Comparison of ENCODE assay signal across 22 mouse cellular contexts in the genomic region with DNA sequence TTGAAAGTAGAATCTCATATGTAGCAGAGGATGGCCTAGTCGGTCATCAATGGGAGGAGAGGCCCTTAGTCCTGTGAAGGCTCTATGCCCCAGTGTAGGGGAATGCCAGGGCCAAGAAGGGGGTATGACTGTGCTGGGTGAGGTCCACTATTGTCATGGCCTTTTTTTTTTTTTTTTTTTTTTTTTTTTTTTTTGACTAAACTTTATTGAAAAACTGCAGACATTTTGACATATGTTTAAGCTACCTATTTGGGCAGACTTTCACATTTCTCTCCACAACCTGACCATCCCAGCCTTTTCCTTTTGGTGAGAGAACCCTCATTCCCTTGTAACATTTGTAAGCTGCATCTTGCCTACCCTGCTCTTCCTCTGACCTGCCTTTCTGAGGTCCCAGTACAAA. TPM values are rescaled to one million over a fixed set of nuclear protein-coding genes. Genes with fewer than 3 reads are reported as not detected.
DNase-seq lines count a peak whose midpoint lies in the region; ATAC-seq and TF ChIP-seq lines count a peak whose summit lies in the region.
"Had no signal": no experiment of that assay in that cellular context is flagged by ENCODE, and none has a peak within 500 bp of the region (broad histone marks: within the 10 kb centered on the region; RNA-seq: fewer than 3 reads in every experiment).

No protein-coding gene starts in this region.

- H3K27me3 ChIP-seq in testis, adult 2 months (ENCODE audit: control insufficient read depth, insufficient read depth, low read length) = no peaks in the 10 kb centered on the region
- no peaks in the 10 kb centered on the region for H3K27me3 ChIP-seq in stomach, embryonic 16.5 days (ENCODE audit: control insufficient read depth, insufficient read depth, low read length)
- no peaks in the 10 kb centered on the region for H3K27me3 ChIP-seq in midbrain, embryonic 14.5 days (ENCODE audit: control insufficient read depth, insufficient read depth, low read length)
- H3K27me3 ChIP-seq: embryonic facial prominence, embryonic 15.5 days; hindbrain, embryonic 15.5 days; Patski had no signal

- H3K9ac ChIP-seq in stomach, embryonic 16.5 days (ENCODE audit: low read length) = no peak overlapping the region
- H3K9ac ChIP-seq in midbrain, embryonic 14.5 days (replicated peaks; ENCODE audit: low read length) = no peak overlapping the region
- H3K9ac ChIP-seq: hindbrain, embryonic 15.5 days had no signal

- ATAC-seq in stomach, embryonic 16.5 days (ENCODE audit: insufficient read depth, low FRiP score) = no peak
- ATAC-seq in midbrain, embryonic 14.5 days (ENCODE audit: low FRiP score, low TSS enrichment) = no peak
- ATAC-seq: activated CD4-positive, CD25-positive, alpha-beta regulatory T cell, adult 4 months; forebrain, embryonic 16.5 days; inflammation-experienced regulatory T-cells, adult 6 months; Patski had no signal

- H3K4me2 ChIP-seq in stomach, embryonic 16.5 days (ENCODE audit: low read depth, low read length) = no peak overlapping the region
- no peak overlapping the region for H3K4me2 ChIP-seq in midbrain, embryonic 14.5 days (ENCODE audit: low read length)
- H3K4me2 ChIP-seq: embryonic facial prominence, embryonic 15.5 days; heart, embryonic 11.5 days; hindbrain, embryonic 15.5 days had no signal

- 88% methylated on average over 1 of the region's 1 CpGs for WGBS in stomach, embryonic 16.5 days
- WGBS in midbrain, embryonic 14.5 days = 93% methylated on average over 1 of the region's 1 CpGs

- no peaks in the 10 kb centered on the region for H3K4me1 ChIP-seq in testis, adult 2 months (ENCODE audit: control insufficient read depth, insufficient read depth, low read length)
- H3K4me1 ChIP-seq in stomach, embryonic 16.5 days (ENCODE audit: control insufficient read depth, insufficient read depth, low read length) = no peaks in the 10 kb centered on the region
- no peaks in the 10 kb centered on the region for H3K4me1 ChIP-seq in midbrain, embryonic 14.5 days (ENCODE audit: control insufficient read depth, insufficient read depth, low read length)
- H3K4me1 ChIP-seq: hindbrain, embryonic 15.5 days had no signal

- H3K36me3 ChIP-seq in testis, adult 2 months (ENCODE audit: control insufficient read depth, insufficient read depth, low read length) = peaks cover 3% of the 10 kb centered on the region
- peaks cover 21% of the 10 kb centered on the region; the same call in 1 of the 2 replicates for H3K36me3 ChIP-seq in stomach, embryonic 16.5 days (ENCODE audit: control insufficient read depth, insufficient read depth, low read length)
- peaks cover 63% of the 10 kb centered on the region for H3K36me3 ChIP-seq in midbrain, embryonic 14.5 days (ENCODE audit: control insufficient read depth, insufficient read depth, low read length)

- H3K4me3 ChIP-seq in testis, adult 2 months (ENCODE audit: control insufficient read depth, low read depth, low read length) = no peak overlapping the region
- no peak overlapping the region for H3K4me3 ChIP-seq in stomach, embryonic 16.5 days (replicated peaks; ENCODE audit: low read length)
- H3K4me3 ChIP-seq in midbrain, embryonic 14.5 days (replicated peaks; ENCODE audit: low read depth, low read length) = no peak overlapping the region
- H3K4me3 ChIP-seq: embryonic facial prominence, embryonic 15.5 days; erythroblast, embryonic 14.5 days; heart, adult 2 months; hindbrain, embryonic 15.5 days had no signal

- no peak for TF ChIP-seq POLR2A in testis, adult 2 months (IDR thresholded peaks at IDR 0.05; ENCODE audit: control insufficient read depth, low read depth, low read length)

- H3K9me3 ChIP-seq in stomach, embryonic 16.5 days (replicated peaks; ENCODE audit: control insufficient read depth, low read length) = no peaks in the 10 kb centered on the region
- H3K9me3 ChIP-seq in midbrain, embryonic 14.5 days (ENCODE audit: control insufficient read depth, low read length) = no peaks in the 10 kb centered on the region
- H3K9me3 ChIP-seq: embryonic facial prominence, embryonic 15.5 days; hindbrain, embryonic 15.5 days had no signal

- H3K27ac ChIP-seq in testis, adult 2 months (ENCODE audit: control insufficient read depth, insufficient read depth, low read depth, low read length) = peak overlapping the region; percentile 5
- H3K27ac ChIP-seq in stomach, embryonic 16.5 days (ENCODE audit: low read length) = peak overlapping the region; percentile 51
- no peak overlapping the region for H3K27ac ChIP-seq in midbrain, embryonic 14.5 days (replicated peaks; ENCODE audit: low read depth, low read length)
- H3K27ac ChIP-seq: embryonic facial prominence, embryonic 15.5 days; heart, adult 2 months; hindbrain, embryonic 15.5 days had no signal

- no peak for DNase-seq in testis, postnatal 10 days (ENCODE audit: low spot score)
- DNase-seq in induced T-regulatory cell, adult 2 months (ENCODE audit: low read depth) = peak; percentile 18
- no peak for DNase-seq in urinary bladder, adult 18-20 months (ENCODE audit: low spot score in 2 of 2)
- DNase-seq in midbrain, embryonic 14.5 days = no peak
- DNase-seq: adrenal gland, postnatal 14 days; cerebellum, adult 11-12 months; cerebellum, adult 9-10 months; cerebellum, postnatal 36 days; gastrocnemius, postnatal 14 days; heart, adult 2 months; heart, postnatal 36 days had no signal

- no peak for TF ChIP-seq CTCF in testis, adult 2 months (IDR thresholded peaks at IDR 0.05; ENCODE audit: control insufficient read depth, insufficient read depth, insufficient replicate concordance, low read depth, low read length)

RNA-seq across cellular contexts. Expression of a gene that starts 12.9 kb away (rescaled TPM):
- polyA plus RNA-seq in testis, adult 2 months (2012; rRNA removed) = 115 and 135 TPM in 2 replicates
- 77.3 and 80.1 TPM in 2 replicates for polyA plus RNA-seq in stomach, embryonic 16.5 days (2015; fragmentation: Nextera tagmentation; extraction: Ambion mirVana)
- polyA plus RNA-seq in midbrain, embryonic 14.5 days (2014; fragmentation: Nextera tagmentation; extraction: Ambion mirVana) = 106 and 113 TPM in 2 replicates

RNA-seq across cellular contexts. Expression of a gene that starts 17.3 kb away (rescaled TPM):
- 1.5 and 4.2 TPM in 2 replicates for polyA plus RNA-seq in testis, adult 2 months (2012; rRNA removed)
- polyA plus RNA-seq in stomach, embryonic 16.5 days (2015; fragmentation: Nextera tagmentation; extraction: Ambion mirVana) = 0.80 and 0.90 TPM in 2 replicates
- polyA plus RNA-seq in midbrain, embryonic 14.5 days (2014; fragmentation: Nextera tagmentation; extraction: Ambion mirVana) = 0.13 TPM in 2 replicates
- polyA plus RNA-seq: erythroblast, embryonic 14.5 days had no signal

RNA-seq across cellular contexts. Expression of a gene that starts 17.5 kb away (rescaled TPM):
- 646 and 694 TPM in 2 replicates for polyA plus RNA-seq in testis, adult 2 months (2012; rRNA removed)
- polyA plus RNA-seq in stomach, embryonic 16.5 days (2015; fragmentation: Nextera tagmentation; extraction: Ambion mirVana) = 39.4 and 42.1 TPM in 2 replicates
- polyA plus RNA-seq in midbrain, embryonic 14.5 days (2014; fragmentation: Nextera tagmentation; extraction: Ambion mirVana) = 74.9 and 79.5 TPM in 2 replicates

RNA-seq across cellular contexts. Expression of a gene that starts 25.1 kb away (rescaled TPM):
- 1.7 and 2.7 TPM in 2 replicates for polyA plus RNA-seq in testis, adult 2 months (2012; rRNA removed)
- 0.62 and 1.2 TPM in 2 replicates for polyA plus RNA-seq in stomach, embryonic 16.5 days (2015; fragmentation: Nextera tagmentation; extraction: Ambion mirVana)
- 0.55 and 1.0 TPM in 2 replicates for polyA plus RNA-seq in midbrain, embryonic 14.5 days (2014; fragmentation: Nextera tagmentation; extraction: Ambion mirVana)
- polyA plus RNA-seq: activated CD4-positive, CD25-positive, alpha-beta regulatory T cell, adult 4 months; erythroblast, embryonic 14.5 days had no signal

RNA-seq across cellular contexts. Expression of a gene that starts 29.5 kb away (rescaled TPM):
- 3.7 and 5.7 TPM in 2 replicates for polyA plus RNA-seq in testis, adult 2 months (2012; rRNA removed)
- polyA plus RNA-seq in stomach, embryonic 16.5 days (2015; fragmentation: Nextera tagmentation; extraction: Ambion mirVana) = 1.3 and 1.4 TPM in 2 replicates
- 0.15 and 0.34 TPM in 2 replicates for polyA plus RNA-seq in midbrain, embryonic 14.5 days (2014; fragmentation: Nextera tagmentation; extraction: Ambion mirVana)
- polyA plus RNA-seq: forebrain, embryonic 16.5 days; heart, embryonic 11.5 days; hindbrain, embryonic 11.5 days; inflammation-experienced regulatory T-cells, adult 6 months had no signal
